Mouse (Mus musculus): ENCODE measurements at regions not wholly inside any gene's neighbourhood (a gene's known extent, or its start where the extent isn't known, plus 50 kb on each side); places are given as distances from the start of the nearest gene placed in this dataset.

GRCm38 (mm10) chr7:40829526-40829925, 68.6 kb upstream of the Vstm2b start:
- Histone ChIP-seq H3K4me1 (ENCODE audit: control insufficient read depth, insufficient read depth, low read length) (no peaks in the 10 kb centered on the region), H3K27ac (ENCODE audit: low read depth, low read length) (no peak overlapping the region), H3K9me3 (ENCODE audit: control insufficient read depth, low read length) (no peaks in the 10 kb centered on the region), H3K27me3 (ENCODE audit: control insufficient read depth, insufficient read depth, low read length) (no peaks in the 10 kb centered on the region), H3K36me3 (ENCODE audit: control insufficient read depth, insufficient read depth, low read length) (no peaks in the 10 kb centered on the region), H3K4me3 (ENCODE audit: low read depth, low read length) (no peak overlapping the region), H3K9ac (ENCODE audit: low read length) (no peak overlapping the region), H3K4me2 (no peak overlapping the region)
- WGBS, result 85% methylated on average over 5 of the region's 5 CpGs
- DNase-seq (ENCODE audit: low spot score, missing footprints) (no peak), ATAC-seq (ENCODE audit: low FRiP score) (no peak)

- H3K4me1 ChIP-seq (ENCODE audit: control insufficient read depth, insufficient read depth, low read length), result no peaks in the 10 kb centered on the region
- no peaks in the 10 kb centered on the region for H3K27me3 ChIP-seq (ENCODE audit: control insufficient read depth, insufficient read depth, low read length)
- H3K9me3 ChIP-seq (ENCODE audit: control insufficient read depth, low read length), result no peaks in the 10 kb centered on the region
- 84% methylated on average over 4 of the region's 4 CpGs for whole genome bisulfite sequencing
- no peaks in the 10 kb centered on the region for H3K36me3 ChIP-seq (ENCODE audit: control insufficient read depth, insufficient read depth, low read length)
- H3K4me3 ChIP-seq (ENCODE audit: low read depth, low read length), result no peak overlapping the region
- H3K9ac ChIP-seq (ENCODE audit: low read length), result no peak overlapping the region
- DNase-seq (ENCODE audit: low spot score, missing footprints) (no peak), ATAC-seq (ENCODE audit: low FRiP score) (no peak)
- H3K4me2 ChIP-seq, result no peak overlapping the region
- H3K27ac ChIP-seq (ENCODE audit: low read depth, low read length), result no peak overlapping the region
Measured at GRCm38 (mm10) chr7:40831583-40831982, 66.5 kb upstream of the Vstm2b start.

GRCm38 (mm10) chr7:40842344-40842992, 55.7 kb upstream of the Vstm2b start:
- ATAC-seq (ENCODE audit: low FRiP score), result no peak

GRCm38 (mm10) chr7:40846512-40846911, 51.6 kb upstream of the Vstm2b start:
- ATAC-seq (ENCODE audit: low FRiP score), result no peak
- Histone ChIP-seq H3K4me2 (no peak overlapping the region), H3K36me3 (ENCODE audit: control insufficient read depth, insufficient read depth, low read length) (no peaks in the 10 kb centered on the region), H3K27ac (ENCODE audit: low read depth, low read length) (no peak overlapping the region), H3K9ac (ENCODE audit: low read length) (no peak overlapping the region), H3K9me3 (ENCODE audit: control insufficient read depth, low read length) (no peaks in the 10 kb centered on the region), H3K27me3 (ENCODE audit: control insufficient read depth, insufficient read depth, low read length) (no peaks in the 10 kb centered on the region), H3K4me3 (ENCODE audit: low read depth, low read length) (no peak overlapping the region), H3K4me1 (ENCODE audit: control insufficient read depth, insufficient read depth, low read length) (no peaks in the 10 kb centered on the region)
- no peak for DNase-seq (ENCODE audit: low spot score, missing footprints)
- 86% methylated on average over 6 of the region's 6 CpGs for WGBS

More at GRCm38 (mm10) chr7:40842344-40842992, 55.7 kb upstream of the Vstm2b start:
- Histone ChIP-seq H3K4me3 (ENCODE audit: low read depth, low read length) (no peak overlapping the region), H3K9ac (ENCODE audit: low read length) (no peak overlapping the region), H3K36me3 (ENCODE audit: control insufficient read depth, insufficient read depth, low read length) (no peaks in the 10 kb centered on the region), H3K27ac (ENCODE audit: low read depth, low read length) (no peak overlapping the region), H3K4me1 (ENCODE audit: control insufficient read depth, insufficient read depth, low read length) (no peaks in the 10 kb centered on the region), H3K27me3 (ENCODE audit: control insufficient read depth, insufficient read depth, low read length) (no peaks in the 10 kb centered on the region), H3K9me3 (ENCODE audit: control insufficient read depth, low read length) (no peaks in the 10 kb centered on the region), H3K4me2 (no peak overlapping the region)
- WGBS, result 83% methylated on average over 8 of the region's 8 CpGs
- no peak for DNase-seq (ENCODE audit: low spot score, missing footprints)
